Mouse (Mus musculus) embryonic facial prominence, embryonic 12.5 days (tissue): Measurements from ENCODE around the gene Gm11596. TPM values are rescaled to one million over a fixed set of nuclear protein-coding genes. Genes with fewer than 3 reads are reported as not detected.

Source experiments
- ATAC-seq: fragments of 200-750 bp; cut with Nextera tagmentation; 2 replicates; pipeline ENCODE4 v1.8.0; 2017; ENCODE audit not compliant: insufficient number of reproducible peaks, insufficient read depth, low FRiP score, low TSS enrichment
- H3K27ac ChIP-seq: fragments of 300-500 bp; sonication (generic); 2 replicates; pipeline ENCODE4 v1.5.1; 2016; ENCODE audit warnings: mild to moderate bottlenecking
- H3K27me3 ChIP-seq: fragments of 300-500 bp; sonication (generic); 2 replicates; pipeline ENCODE4 v1.6.1; 2016; ENCODE audit warnings: mild to moderate bottlenecking, moderate library complexity
- H3K36me3 ChIP-seq: fragments of 300-500 bp; sonication (generic); 2 replicates; pipeline ENCODE4 v1.6.1; 2016; ENCODE audit warnings: mild to moderate bottlenecking
- H3K4me1 ChIP-seq: fragments of 300-500 bp; sonication (generic); 2 replicates; pipeline ENCODE4 v1.6.1; 2016
- H3K4me2 ChIP-seq: fragments of 300-500 bp; sonication (generic); replicated peaks from 2 replicates; pipeline ENCODE4 v1.6.1; 2016; ENCODE audit warnings: mild to moderate bottlenecking, moderate library complexity
- H3K4me3 ChIP-seq: fragments of 300-500 bp; sonication (generic); 2 replicates; pipeline ENCODE4 v1.5.1; 2016; ENCODE audit warnings: mild to moderate bottlenecking
- H3K9ac ChIP-seq: fragments of 300-500 bp; sonication (generic); 2 replicates; pipeline ENCODE4 v1.6.1; 2016; ENCODE audit warnings: mild to moderate bottlenecking, moderate library complexity
- H3K9me3 ChIP-seq: fragments of 300-500 bp; sonication (generic); 2 replicates; pipeline ENCODE4 v1.6.1; 2016; ENCODE audit warnings: mild to moderate bottlenecking, moderate library complexity
- WGBS: fragments of 180-500 bp; shearing (Covaris S2); methylation state at CpG from one replicate; pipeline ENCODE4 v1.1.7; 2016; 5-methylcytosine and 5-hydroxymethylcytosine counted together
- polyA plus RNA-seq: library from polyadenylated mRNA; unstranded; fragments of >200 nt; fragmentation: Nextera tagmentation; extraction: Ambion mirVana; gene quantifications from 2 replicates; pipeline ENCODE4 v1.2.1, GENCODE M21; 2016

Gm11596 gene
- polyA plus RNA-seq, 1 experiment from 2014 or later = not detected

DNA sequence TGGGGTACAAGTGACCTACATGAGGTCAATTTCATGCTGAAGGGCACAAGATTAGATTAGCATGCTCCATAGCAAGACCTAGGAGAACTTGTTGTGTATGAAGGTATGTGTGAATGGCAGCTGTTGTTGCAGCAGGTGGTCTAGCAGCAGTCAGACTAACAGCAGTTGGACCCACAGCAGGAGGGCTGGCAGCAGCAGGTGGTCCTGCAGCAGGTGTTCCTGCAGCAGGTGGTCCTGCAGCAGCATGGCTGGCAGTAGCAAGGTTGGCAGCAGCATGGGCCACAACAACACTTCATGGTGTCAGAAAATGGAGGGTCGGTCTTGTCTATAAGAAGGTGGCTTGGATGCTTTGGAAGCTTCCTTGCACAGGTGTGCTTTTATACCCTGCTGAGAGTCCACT, 34.4 kb downstream of the Gm11596 start:
- WGBS = 82% methylated on average over 1 of the region's 1 CpGs
- ATAC-seq = no peak
- H3K4me1 ChIP-seq = no peaks in the 10 kb centered on the region
- H3K27me3 ChIP-seq = no peaks in the 10 kb centered on the region
- no peak overlapping the region for H3K9ac ChIP-seq
- H3K27ac ChIP-seq = no peak overlapping the region
- H3K9me3 ChIP-seq = no peaks in the 10 kb centered on the region
- no peak overlapping the region for H3K4me3 ChIP-seq
- H3K36me3 ChIP-seq = no peaks in the 10 kb centered on the region
- no peak overlapping the region for H3K4me2 ChIP-seq

DNA sequence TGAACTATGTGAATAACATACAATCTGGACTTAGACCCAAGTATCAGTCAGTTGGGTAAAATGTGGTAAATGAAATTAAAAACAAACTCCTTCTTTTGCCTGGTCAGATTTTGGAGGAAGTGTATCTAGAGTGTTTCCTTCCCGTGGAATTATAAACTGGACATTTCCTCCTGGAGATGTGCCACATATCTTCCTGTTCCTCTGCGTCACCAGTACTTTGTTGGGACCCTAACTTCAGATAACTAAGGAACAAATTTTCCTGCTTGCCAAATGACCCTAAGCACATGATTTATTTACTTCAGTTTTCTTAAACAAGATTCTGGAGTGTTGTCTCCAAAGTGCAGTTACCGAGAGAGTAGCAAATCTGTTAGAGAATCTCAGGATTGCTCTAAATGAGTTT, 49.3 kb downstream of the Gm11596 start:
- 89% methylated on average over 3 of the region's 3 CpGs for WGBS

More for the DNA sequence above, 49.3 kb downstream of the Gm11596 start:
- no peak overlapping the region for H3K9ac ChIP-seq
- H3K27ac ChIP-seq = no peak overlapping the region
- no peaks in the 10 kb centered on the region for H3K9me3 ChIP-seq
- no peaks in the 10 kb centered on the region for H3K4me1 ChIP-seq
- no peaks in the 10 kb centered on the region for H3K27me3 ChIP-seq
- H3K36me3 ChIP-seq = no peaks in the 10 kb centered on the region
- no peak for ATAC-seq
- H3K4me3 ChIP-seq = no peak overlapping the region
- no peak overlapping the region for H3K4me2 ChIP-seq

Other genes with a start within 250 kb of the Gm11596 start
- gene Krtap3-3, start 242.6 kb downstream of the Gm11596 start, polyA plus RNA-seq = not detected in 2 replicates
- gene Krtap3-2, start 236.6 kb downstream of the Gm11596 start, polyA plus RNA-seq = not detected in 2 replicates
- gene Gm11939, start 234.0 kb downstream of the Gm11596 start, polyA plus RNA-seq = not detected in 2 replicates
- gene Krtap3-1, start 226.8 kb downstream of the Gm11596 start, polyA plus RNA-seq = not detected in 2 replicates
- not detected in 2 replicates for gene Krtap1-5, start 212.5 kb downstream of the Gm11596 start, polyA plus RNA-seq
- gene Krtap1-4, start 209.8 kb downstream of the Gm11596 start, polyA plus RNA-seq = not detected in 2 replicates
- gene Krtap1-3, start 202.1 kb downstream of the Gm11596 start, polyA plus RNA-seq = not detected in 2 replicates
- gene Krtap9-3, start 195.4 kb downstream of the Gm11596 start, polyA plus RNA-seq = not detected in 2 replicates
- not detected in 2 replicates for gene Gm11938, start 190.2 kb downstream of the Gm11596 start, polyA plus RNA-seq
- gene Gm11937, start 183.3 kb downstream of the Gm11596 start, polyA plus RNA-seq = not detected in 2 replicates
- not detected in 2 replicates for gene Krtap2-4, start 178.6 kb downstream of the Gm11596 start, polyA plus RNA-seq
- not detected in 2 replicates for gene Gm11562, start 173.0 kb downstream of the Gm11596 start, polyA plus RNA-seq
- not detected in 2 replicates for gene Krtap4-1, start 165.2 kb downstream of the Gm11596 start, polyA plus RNA-seq
- gene Krtap4-2, start 158.4 kb downstream of the Gm11596 start, polyA plus RNA-seq = not detected in 2 replicates
- gene Krtap4-7, start 149.4 kb downstream of the Gm11596 start, polyA plus RNA-seq = not detected in 2 replicates
- not detected in 2 replicates for gene Gm11555, start 143.2 kb downstream of the Gm11596 start, polyA plus RNA-seq
- gene Gm11563, start 134.5 kb downstream of the Gm11596 start, polyA plus RNA-seq = not detected in 2 replicates
- gene Krtap4-6, start 127.5 kb downstream of the Gm11596 start, polyA plus RNA-seq = not detected in 2 replicates
- not detected in 2 replicates for gene Gm14190, start 102.7 kb downstream of the Gm11596 start, polyA plus RNA-seq
- gene Gm14180, start 59.2 kb downstream of the Gm11596 start, polyA plus RNA-seq = not detected in 2 replicates
- not detected in 2 replicates for gene Gm11595, start 20.6 kb downstream of the Gm11596 start, polyA plus RNA-seq
- gene Krtap4-8, start 12.8 kb downstream of the Gm11596 start, polyA plus RNA-seq = not detected in 2 replicates
- not detected in 2 replicates for gene Krtap4-9, start 8.3 kb downstream of the Gm11596 start, polyA plus RNA-seq
- not detected in 2 replicates for gene Gm11569, start 5.5 kb upstream of the Gm11596 start, polyA plus RNA-seq
- gene Gm11554, start 11.0 kb upstream of the Gm11596 start, polyA plus RNA-seq = not detected in 2 replicates
- not detected in 2 replicates for gene Krtap4-13, start 16.4 kb upstream of the Gm11596 start, polyA plus RNA-seq
- gene Gm11564, start 22.2 kb upstream of the Gm11596 start, polyA plus RNA-seq = not detected in 2 replicates
- not detected in 2 replicates for gene 2300003K06Rik, start 44.6 kb upstream of the Gm11596 start, polyA plus RNA-seq
- gene Krtap4-16, start 58.1 kb upstream of the Gm11596 start, polyA plus RNA-seq = not detected in 2 replicates
- gene Gm11568, start 64.5 kb upstream of the Gm11596 start, polyA plus RNA-seq = not detected in 2 replicates
- not detected in 2 replicates for gene Gm11559, start 71.0 kb upstream of the Gm11596 start, polyA plus RNA-seq
- gene Krtap9-1, start 79.9 kb upstream of the Gm11596 start, polyA plus RNA-seq = not detected in 2 replicates
- not detected in 2 replicates for gene Gm11567, start 85.7 kb upstream of the Gm11596 start, polyA plus RNA-seq
- not detected in 2 replicates for gene Krtap31-1, start 114.5 kb upstream of the Gm11596 start, polyA plus RNA-seq
- not detected in 2 replicates for gene Gm11565, start 121.3 kb upstream of the Gm11596 start, polyA plus RNA-seq
- gene Krtap31-2, start 142.8 kb upstream of the Gm11596 start, polyA plus RNA-seq = not detected in 2 replicates
- not detected in 2 replicates for gene Krtap9-5, start 155.0 kb upstream of the Gm11596 start, polyA plus RNA-seq
- gene Krtap29-1, start 185.6 kb upstream of the Gm11596 start, polyA plus RNA-seq = not detected in 2 replicates
- not detected in 2 replicates for gene Krtap16-1, start 193.1 kb upstream of the Gm11596 start, polyA plus RNA-seq
- gene Krtap17-1, start 200.5 kb upstream of the Gm11596 start, polyA plus RNA-seq = 0.29 TPM in 1 of 2 replicates, not detected in the other
- gene Krt33a, start 222.7 kb upstream of the Gm11596 start, polyA plus RNA-seq = 0.15 TPM in 1 of 2 replicates, not detected in the other
- gene Krt33b, start 236.4 kb upstream of the Gm11596 start, polyA plus RNA-seq = 0.23 and 0.40 TPM in 2 replicates
- not detected in 2 replicates for gene Krt34, start 248.1 kb upstream of the Gm11596 start, polyA plus RNA-seq